Mouse (Mus musculus): ENCODE measurements at regions not wholly inside any gene's neighbourhood (a gene's known extent, or its start where the extent isn't known, plus 50 kb on each side); places are given as distances from the start of the nearest gene placed in this dataset.
A peak's percentile ranks its signal among the peaks of the same experiment; 100 is the strongest.

DNA sequence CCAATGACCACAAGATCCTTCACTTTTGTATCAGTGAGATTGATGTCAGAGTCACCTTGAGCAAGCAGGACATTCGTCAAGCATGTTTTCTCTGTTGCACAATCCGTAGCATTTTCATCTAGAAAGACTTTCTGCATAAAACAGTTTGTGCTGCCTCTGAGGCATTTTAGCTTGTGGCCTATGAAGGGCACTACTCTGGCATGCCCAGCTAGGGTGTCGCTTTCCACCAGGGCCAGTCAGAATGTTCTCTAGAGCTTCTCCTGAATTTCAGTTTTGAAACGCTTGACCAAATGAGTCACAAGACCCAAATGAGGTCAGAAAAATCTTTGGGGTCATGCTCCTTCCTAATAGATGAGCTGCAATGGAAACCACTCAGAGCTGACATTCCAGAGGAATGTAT lies 529.6 kb upstream of the Mctp2 start:
- H3K9me3 ChIP-seq (replicated peaks): no peaks in the 10 kb centered on the region; the same call in 1 of the 2 replicates
- H3K4me2 ChIP-seq (replicated peaks): no peak overlapping the region
- ATAC-seq (ENCODE audit: insufficient number of reproducible peaks, low FRiP score, low TSS enrichment, low read depth): no peak
- H3K27ac ChIP-seq (replicated peaks): no peak overlapping the region
- no peaks in the 10 kb centered on the region for H3K4me1 ChIP-seq
- 0 out of 2 replicates have a peak, but pooled peaks cover 3% of the 10 kb centered on the region for H3K27me3 ChIP-seq
- no peak overlapping the region for H3K9ac ChIP-seq
- no peak overlapping the region for H3K4me3 ChIP-seq (replicated peaks)
- 78% methylated on average over 4 of the region's 4 CpGs for WGBS
- H3K36me3 ChIP-seq: no peaks in the 10 kb centered on the region

- 83% methylated on average over 6 of the region's 6 CpGs for WGBS
Measured at GRCm38 (mm10) chr7:72836457-72836985, 530.1 kb upstream of the Mctp2 start.

GRCm38 (mm10) chr7:72837992-72838655 lies 531.7 kb upstream of the Mctp2 start:
- Histone ChIP-seq H3K4me1 (no peaks in the 10 kb centered on the region), H3K9me3 (replicated peaks) (no peaks in the 10 kb centered on the region; the same call in 1 of the 2 replicates), H3K4me2 (replicated peaks) (no peak overlapping the region), H3K4me3 (replicated peaks) (no peak overlapping the region), H3K27ac (replicated peaks) (no peak overlapping the region), H3K36me3 (no peaks in the 10 kb centered on the region), H3K9ac (no peak overlapping the region), H3K27me3 (0 out of 2 replicates have a peak, but pooled peaks cover 3% of the 10 kb centered on the region)
- WGBS: 39% methylated on average over 6 of the region's 6 CpGs
- no peak for ATAC-seq (ENCODE audit: insufficient number of reproducible peaks, low FRiP score, low TSS enrichment, low read depth)

More at GRCm38 (mm10) chr7:72836457-72836985, 530.1 kb upstream of the Mctp2 start:
- no peak for ATAC-seq (ENCODE audit: insufficient number of reproducible peaks, low FRiP score, low TSS enrichment, low read depth)
- Histone ChIP-seq H3K4me1 (no peaks in the 10 kb centered on the region), H3K27ac (replicated peaks) (no peak overlapping the region), H3K9ac (no peak overlapping the region), H3K27me3 (0 out of 2 replicates have a peak, but pooled peaks cover 3% of the 10 kb centered on the region), H3K4me3 (replicated peaks) (no peak overlapping the region), H3K9me3 (replicated peaks) (no peaks in the 10 kb centered on the region; the same call in 1 of the 2 replicates), H3K4me2 (replicated peaks) (no peak overlapping the region), H3K36me3 (no peaks in the 10 kb centered on the region)

- no peaks in the 10 kb centered on the region for H3K4me1 ChIP-seq
- no peaks in the 10 kb centered on the region for H3K9me3 ChIP-seq (replicated peaks)
- no peak for ATAC-seq (ENCODE audit: insufficient number of reproducible peaks, low FRiP score, low TSS enrichment, low read depth)
- H3K27ac ChIP-seq (replicated peaks): no peak overlapping the region
- 90% methylated on average over 1 of the region's 1 CpGs for WGBS
- H3K4me3 ChIP-seq (replicated peaks): no peak overlapping the region
- H3K36me3 ChIP-seq: no peaks in the 10 kb centered on the region
- H3K9ac ChIP-seq: no peak overlapping the region
- H3K4me2 ChIP-seq (replicated peaks): no peak overlapping the region
- no peaks in the 10 kb centered on the region for H3K27me3 ChIP-seq
Measured at GRCm38 (mm10) chr7:72851346-72851745, 524.0 kb upstream of the Rgma start.

DNA sequence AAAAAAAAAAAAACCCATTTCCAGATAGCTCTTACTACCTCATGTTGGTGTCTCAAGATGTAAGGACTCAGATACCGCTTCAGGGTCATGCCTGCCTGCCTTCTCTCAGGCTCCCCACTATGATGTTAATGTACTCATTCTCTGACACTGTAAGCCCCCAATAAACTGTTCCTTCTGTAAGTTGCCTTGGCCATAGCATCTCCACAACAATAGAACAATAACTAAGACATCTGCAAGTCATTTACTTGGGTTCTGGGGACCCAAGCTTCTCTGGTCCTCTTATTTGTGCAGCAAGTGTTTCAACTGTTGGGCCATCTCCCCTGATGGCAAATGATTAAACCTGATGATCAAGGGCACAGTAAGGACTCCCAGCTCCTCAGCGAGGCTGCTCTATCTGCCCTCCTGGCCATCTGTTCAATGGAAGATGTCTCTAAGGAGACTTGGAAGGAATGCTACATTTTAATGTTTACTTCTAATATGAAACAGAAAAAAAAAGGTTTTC lies 520.8 kb upstream of the Rgma start:
- ATAC-seq (ENCODE audit: insufficient number of reproducible peaks, low FRiP score, low TSS enrichment, low read depth): no peak
- no peaks in the 10 kb centered on the region for H3K9me3 ChIP-seq (replicated peaks)
- no peak overlapping the region for H3K27ac ChIP-seq (replicated peaks)
- H3K27me3 ChIP-seq: no peaks in the 10 kb centered on the region
- no peak overlapping the region for H3K9ac ChIP-seq
- no peaks in the 10 kb centered on the region for H3K4me1 ChIP-seq
- no peak overlapping the region for H3K4me2 ChIP-seq (replicated peaks)
- 58% methylated on average over 2 of the region's 2 CpGs for whole genome bisulfite sequencing
- no peak overlapping the region for H3K4me3 ChIP-seq (replicated peaks)
- H3K36me3 ChIP-seq: no peaks in the 10 kb centered on the region

DNA sequence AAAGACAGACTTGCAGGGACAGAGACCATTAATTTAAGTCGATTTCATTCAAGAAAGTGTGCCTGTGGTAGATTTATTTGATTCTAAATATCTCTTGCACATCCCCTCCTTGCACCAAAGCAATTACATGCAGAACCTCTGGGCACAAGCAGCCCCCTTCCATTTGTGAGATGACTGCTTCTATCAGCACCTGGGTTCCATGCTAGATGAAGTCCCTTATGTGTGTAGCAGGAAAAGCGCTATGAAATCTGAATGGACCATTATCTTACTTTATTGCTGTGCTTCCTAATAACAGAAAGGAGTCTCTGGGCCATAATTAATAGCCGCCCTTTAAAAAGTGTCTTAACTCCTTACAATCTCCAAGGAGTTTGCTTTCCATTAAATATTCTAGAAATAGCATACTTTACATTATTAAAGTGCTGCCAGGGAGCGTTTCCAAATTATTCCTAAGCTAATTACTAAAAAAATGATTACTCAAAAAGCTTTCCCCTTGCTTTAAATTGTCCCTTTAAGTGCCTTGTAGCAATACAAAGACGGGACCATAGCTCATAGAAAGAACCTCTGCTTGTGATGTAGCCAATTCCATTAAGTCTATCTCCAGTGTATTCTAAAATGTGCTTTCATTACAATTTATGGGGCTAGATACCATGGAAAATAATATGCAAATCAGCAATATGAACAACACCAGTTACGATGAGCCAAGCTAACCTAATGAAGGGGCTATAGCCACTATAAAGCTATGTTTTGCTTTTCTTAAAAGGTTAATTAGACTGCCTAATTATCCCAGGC lies 508.1 kb upstream of the Rgma start:
- no peak for ATAC-seq (ENCODE audit: insufficient number of reproducible peaks, low FRiP score, low TSS enrichment, low read depth)
- Histone ChIP-seq H3K9me3 (replicated peaks) (no peaks in the 10 kb centered on the region), H3K4me2 (replicated peaks) (no peak overlapping the region), H3K27ac (replicated peaks) (no peak overlapping the region), H3K36me3 (no peaks in the 10 kb centered on the region), H3K4me1 (no peaks in the 10 kb centered on the region), H3K9ac (no peak overlapping the region), H3K4me3 (replicated peaks) (no peak overlapping the region), H3K27me3 (no peaks in the 10 kb centered on the region)
- 71% methylated on average over 6 of the region's 6 CpGs for WGBS

GRCm38 (mm10) chr7:72869068-72869467 lies 506.2 kb upstream of the Rgma start:
- Histone ChIP-seq H3K27ac (replicated peaks) (no peak overlapping the region), H3K4me3 (replicated peaks) (no peak overlapping the region)
- WGBS: 88% methylated on average over 4 of the region's 4 CpGs

DNA sequence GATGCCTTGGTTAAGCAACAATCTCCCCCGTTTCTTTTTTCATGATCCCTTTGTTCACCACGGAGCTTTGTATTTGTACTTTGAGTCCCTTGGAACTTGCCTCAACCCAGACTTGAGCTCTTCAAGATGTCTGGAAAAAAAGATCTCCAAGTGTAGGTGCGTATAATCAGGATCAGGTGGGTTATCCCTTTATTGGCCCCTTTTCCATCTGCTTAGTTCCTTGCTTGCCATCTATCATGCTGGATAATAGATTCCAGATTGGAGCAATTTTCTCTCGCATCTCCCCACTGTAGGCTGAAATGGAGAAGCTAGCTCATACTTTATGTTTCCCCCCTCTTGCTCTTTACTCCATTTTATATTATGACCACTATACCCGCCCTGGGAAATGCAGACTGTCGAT lies 474.5 kb upstream of the Rgma start:
- H3K9me3 ChIP-seq (replicated peaks): no peaks in the 10 kb centered on the region
- H3K4me3 ChIP-seq (replicated peaks): no peak overlapping the region
- 30% methylated on average over 6 of the region's 6 CpGs for WGBS
- H3K4me2 ChIP-seq (replicated peaks): no peak overlapping the region
- no peaks in the 10 kb centered on the region for H3K4me1 ChIP-seq
- H3K27ac ChIP-seq (replicated peaks): no peak overlapping the region
- H3K9ac ChIP-seq: no peak overlapping the region
- ATAC-seq (ENCODE audit: insufficient number of reproducible peaks, low FRiP score, low TSS enrichment, low read depth): no peak
- H3K27me3 ChIP-seq: no peaks in the 10 kb centered on the region
- no peaks in the 10 kb centered on the region for H3K36me3 ChIP-seq

More at GRCm38 (mm10) chr7:72869068-72869467, 506.2 kb upstream of the Rgma start:
- Histone ChIP-seq H3K4me2 (replicated peaks) (no peak overlapping the region), H3K9ac (no peak overlapping the region), H3K27me3 (no peaks in the 10 kb centered on the region), H3K9me3 (replicated peaks) (no peaks in the 10 kb centered on the region), H3K36me3 (no peaks in the 10 kb centered on the region), H3K4me1 (no peaks in the 10 kb centered on the region)
- ATAC-seq (ENCODE audit: insufficient number of reproducible peaks, low FRiP score, low TSS enrichment, low read depth): no peak

DNA sequence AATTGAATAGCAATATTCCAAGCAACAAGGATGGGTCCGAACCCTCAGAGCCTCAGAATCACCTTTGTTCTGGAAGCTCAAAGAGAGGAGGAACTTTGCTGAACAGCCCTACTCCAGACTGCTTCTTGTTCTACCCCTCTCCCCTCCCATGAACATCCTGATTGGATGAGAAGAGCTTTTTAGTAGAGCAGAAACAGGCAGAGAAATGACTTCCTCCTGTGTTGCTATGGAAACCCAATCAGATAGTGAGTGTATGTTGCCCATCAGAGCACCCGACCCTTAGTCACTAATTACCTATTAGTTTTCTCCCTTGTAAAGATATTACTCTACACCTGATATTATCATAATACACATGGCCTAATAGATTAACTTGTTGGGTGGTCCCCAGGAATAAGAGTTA lies 469.4 kb upstream of the Rgma start:
- ATAC-seq (ENCODE audit: insufficient number of reproducible peaks, low FRiP score, low TSS enrichment, low read depth): no peak
- H3K4me1 ChIP-seq: no peaks in the 10 kb centered on the region
- H3K36me3 ChIP-seq: no peaks in the 10 kb centered on the region

GRCm38 (mm10) chr7:72906536-72906935 lies 468.8 kb upstream of the Rgma start:
- no peak overlapping the region for H3K4me2 ChIP-seq (replicated peaks)
- H3K36me3 ChIP-seq: no peaks in the 10 kb centered on the region
- no peaks in the 10 kb centered on the region for H3K27me3 ChIP-seq
- ATAC-seq (ENCODE audit: insufficient number of reproducible peaks, low FRiP score, low TSS enrichment, low read depth): no peak
- no peak overlapping the region for H3K4me3 ChIP-seq (replicated peaks)
- 64% methylated on average over 4 of the region's 4 CpGs for WGBS
- no peaks in the 10 kb centered on the region for H3K4me1 ChIP-seq
- H3K27ac ChIP-seq (replicated peaks): no peak overlapping the region
- no peaks in the 10 kb centered on the region for H3K9me3 ChIP-seq (replicated peaks)
- no peak overlapping the region for H3K9ac ChIP-seq

More for the DNA sequence above, 469.4 kb upstream of the Rgma start:
- H3K4me2 ChIP-seq (replicated peaks): no peak overlapping the region
- H3K9ac ChIP-seq: no peak overlapping the region
- 46% methylated on average over 2 of the region's 2 CpGs for WGBS
- no peaks in the 10 kb centered on the region for H3K9me3 ChIP-seq (replicated peaks)
- H3K27ac ChIP-seq (replicated peaks): no peak overlapping the region
- no peaks in the 10 kb centered on the region for H3K27me3 ChIP-seq
- no peak overlapping the region for H3K4me3 ChIP-seq (replicated peaks)

DNA sequence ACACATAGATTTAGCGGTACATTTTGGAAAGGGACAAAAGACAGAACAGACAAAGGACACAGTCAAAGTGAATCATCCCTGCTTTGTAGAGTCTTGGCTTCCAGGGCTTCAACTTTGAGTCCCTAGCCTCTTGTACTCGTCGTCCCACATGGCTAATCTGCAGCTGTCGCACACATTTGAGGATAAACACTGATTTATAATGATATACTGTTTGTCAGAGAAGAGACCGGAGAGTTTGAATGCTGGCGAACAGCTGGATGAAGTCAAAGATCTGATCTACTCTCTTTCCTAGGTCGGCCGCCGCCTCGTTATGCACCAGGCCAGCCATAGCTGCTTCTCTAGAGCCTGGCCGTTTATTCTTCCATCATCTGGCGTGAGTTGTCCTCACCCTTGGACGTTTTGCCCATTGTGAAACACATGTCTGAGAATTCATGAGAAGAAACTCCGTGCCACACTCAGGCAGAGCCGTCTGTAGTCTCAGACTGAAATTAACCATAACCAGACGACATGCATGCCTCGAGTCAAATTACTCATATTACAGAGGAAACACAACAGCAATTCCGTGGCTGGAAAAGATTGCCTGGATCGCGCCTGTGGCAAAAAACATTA lies 448.4 kb upstream of the Rgma start:
- no peak overlapping the region for H3K9ac ChIP-seq
- peak overlapping the region; percentile 1; the same call in 1 of the 2 replicates for H3K4me2 ChIP-seq (replicated peaks)
- no peak overlapping the region for H3K4me3 ChIP-seq (replicated peaks)
- no peaks in the 10 kb centered on the region for H3K27me3 ChIP-seq
- peak; percentile 60; the same call in 1 of the 2 replicates for ATAC-seq (ENCODE audit: insufficient number of reproducible peaks, low FRiP score, low TSS enrichment, low read depth)
- 30% methylated on average over 20 of the region's 20 CpGs for WGBS
- no peaks in the 10 kb centered on the region for H3K9me3 ChIP-seq (replicated peaks)
- H3K27ac ChIP-seq (replicated peaks): peak overlapping the region; percentile 65
- H3K4me1 ChIP-seq: peaks cover 14% of the 10 kb centered on the region; the same call in 1 of the 2 replicates
- H3K36me3 ChIP-seq: no peaks in the 10 kb centered on the region

All from embryonic facial prominence, embryonic 15.5 days (tissue).